Mouse (Mus musculus) midbrain, embryonic 12.5 days (tissue): ENCODE results near the gene Kif2a. TPM values are rescaled to one million over a fixed set of nuclear protein-coding genes. Genes with fewer than 3 reads are reported as not detected.
"Not testable (repeated sequence)": the region's sequence is repeated elsewhere in the genome, so short reads cannot be mapped to it uniquely, and the experiment has no call there.

Experiments used
- ATAC-seq: fragments of 200-750 bp; cut with Nextera tagmentation; 2 replicates; pipeline ENCODE4 v1.8.0; 2017; ENCODE audit warnings: low read depth, moderate TSS enrichment, moderate library complexity; ENCODE audit not compliant: low FRiP score
- H3K27ac ChIP-seq: fragments of 300-500 bp; sonication (generic); replicated peaks from 2 replicates; pipeline ENCODE4 v1.5.1; 2016; ENCODE audit warnings: mild to moderate bottlenecking
- H3K27me3 ChIP-seq: fragments of 300-500 bp; sonication (generic); 2 replicates; pipeline ENCODE4 v1.6.1; 2016; ENCODE audit warnings: mild to moderate bottlenecking
- H3K36me3 ChIP-seq: fragments of 300-500 bp; sonication (generic); 2 replicates; pipeline ENCODE4 v1.6.1; 2016
- H3K4me1 ChIP-seq: fragments of 300-500 bp; sonication (generic); 2 replicates; pipeline ENCODE4 v1.6.1; 2016
- H3K4me2 ChIP-seq: fragments of 300-500 bp; sonication (generic); replicated peaks from 2 replicates; pipeline ENCODE4 v1.6.1; 2016; ENCODE audit warnings: mild to moderate bottlenecking, moderate library complexity
- H3K4me3 ChIP-seq: fragments of 300-500 bp; sonication (generic); 2 replicates; pipeline ENCODE4 v1.5.1; 2016; ENCODE audit warnings: mild to moderate bottlenecking
- H3K9ac ChIP-seq: fragments of 300-500 bp; sonication (generic); replicated peaks from 2 replicates; pipeline ENCODE4 v1.6.1; 2016; ENCODE audit warnings: mild to moderate bottlenecking, moderate library complexity
- H3K9me3 ChIP-seq: fragments of 300-500 bp; sonication (generic); 2 replicates; pipeline ENCODE4 v1.6.1; 2016; ENCODE audit warnings: mild to moderate bottlenecking
- WGBS: fragments of 180-500 bp; shearing (Covaris S2); methylation state at CpG from one replicate; pipeline ENCODE4 v1.1.7; 2016; 5-methylcytosine and 5-hydroxymethylcytosine counted together
- polyA plus RNA-seq: library from polyadenylated mRNA; unstranded; fragments of >200 nt; fragmentation: Nextera tagmentation; extraction: Ambion mirVana; gene quantifications from 2 replicates; pipeline ENCODE4 v1.2.1, GENCODE M21; 2016

The Kif2a gene
- polyA plus RNA-seq, 1 experiment from 2014 or later: 27.7 TPM

GRCm38 (mm10) chr13:106946594-106947540 lies 75.1 kb downstream of the Kif2a start, which contains the start of gene Dimt1:
Dimt1 (plus strand) TSS chr13:106947127.
- ATAC-seq: peak; percentile 100
- no peaks in the 10 kb centered on the region for H3K9me3 ChIP-seq
- peak within 1 kb of the TSS; percentile 82 for H3K27ac ChIP-seq
- peaks cover 24% of the 10 kb centered on the region for H3K36me3 ChIP-seq
- peak within 1 kb of the TSS; percentile 94 for H3K4me3 ChIP-seq
- no peaks in the 10 kb centered on the region for H3K27me3 ChIP-seq
- under 1% methylated on average over 68 of the region's 68 CpGs for WGBS
- H3K9ac ChIP-seq: peak within 1 kb of the TSS; percentile 81
- H3K4me1 ChIP-seq: peaks cover 16% of the 10 kb centered on the region
- H3K4me2 ChIP-seq: peak within 1 kb of the TSS; percentile 62

DNA sequence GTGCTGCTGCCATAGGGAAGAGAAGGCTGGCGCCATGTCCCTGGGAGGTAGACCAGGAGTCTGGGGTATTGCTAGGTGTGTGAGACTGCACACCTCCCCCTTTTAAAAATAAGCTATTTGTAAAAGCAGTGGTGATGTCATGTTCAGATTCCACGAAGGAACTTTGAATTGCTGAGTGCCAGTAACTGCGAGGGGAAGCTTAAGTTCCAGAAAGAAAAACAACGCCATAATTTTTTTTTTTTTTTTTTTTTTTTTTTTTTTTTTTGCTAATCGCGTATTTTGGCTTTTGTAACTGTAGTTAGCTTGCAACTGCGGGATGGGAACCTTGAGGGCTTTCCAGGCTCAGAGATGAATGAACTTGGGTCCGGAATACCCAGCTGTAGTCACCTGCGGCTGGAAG lies 76.4 kb downstream of the Kif2a start:
- Histone ChIP-seq H3K9ac (no peak overlapping the region), H3K27me3 (no peaks in the 10 kb centered on the region), H3K4me2 (no peak overlapping the region), H3K9me3 (no peaks in the 10 kb centered on the region), H3K36me3 (peaks cover 14% of the 10 kb centered on the region), H3K4me1 (peaks cover 16% of the 10 kb centered on the region), H3K27ac (no peak overlapping the region), H3K4me3 (no peak overlapping the region)
- ATAC-seq: no peak
- 85% methylated on average over 9 of the region's 9 CpGs for WGBS

GRCm38 (mm10) chr13:106942721-106943120 lies 79.2 kb downstream of the Kif2a start:
- H3K4me3 ChIP-seq: no peak overlapping the region
- no peak overlapping the region for H3K9ac ChIP-seq
- no peak overlapping the region for H3K4me2 ChIP-seq
- H3K36me3 ChIP-seq: no peaks in the 10 kb centered on the region
- H3K27me3 ChIP-seq: no peaks in the 10 kb centered on the region
- H3K9me3 ChIP-seq: no peaks in the 10 kb centered on the region
- no peak for ATAC-seq
- WGBS: 91% methylated on average over 1 of the region's 1 CpGs
- peaks cover 2% of the 10 kb centered on the region for H3K4me1 ChIP-seq
- H3K27ac ChIP-seq: no peak overlapping the region

- Histone ChIP-seq H3K4me1 (no peaks in the 10 kb centered on the region), H3K27ac (no peak overlapping the region), H3K4me2 (peak overlapping the region; percentile 8; the same call in 1 of the 2 replicates), H3K36me3 (no peaks in the 10 kb centered on the region), H3K9ac (no peak overlapping the region), H3K27me3 (no peaks in the 10 kb centered on the region), H3K4me3 (peak overlapping the region; percentile 19), H3K9me3 (no peaks in the 10 kb centered on the region)
- 27% methylated on average over 7 of the region's 7 CpGs for WGBS
- ATAC-seq: no peak
These were observed 80.5 kb downstream of the Kif2a start for GRCm38 (mm10) chr13:106941211-106941976.

DNA sequence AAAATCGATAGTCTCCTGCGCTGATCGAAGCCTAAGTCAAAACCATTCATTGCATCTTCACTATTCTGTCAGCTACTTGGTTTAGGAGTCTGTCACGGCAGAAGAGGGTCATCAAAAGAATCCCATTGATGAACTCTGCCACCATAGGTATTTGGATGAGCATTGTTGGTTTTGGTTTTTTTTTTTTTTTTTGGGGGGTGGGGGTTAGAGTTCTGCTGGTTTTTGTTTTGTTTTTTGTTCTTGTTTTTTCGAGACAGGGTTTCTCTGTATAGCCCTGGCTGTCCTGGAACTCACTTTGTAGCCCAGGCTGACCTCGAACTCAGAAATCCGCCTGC lies 84.8 kb downstream of the Kif2a start:
- peak overlapping the region; percentile 62 for H3K4me2 ChIP-seq
- ATAC-seq: 0 out of 2 replicates have a peak, but pooled peaks have one; percentile 13
- peak overlapping the region; percentile 99 for H3K4me3 ChIP-seq
- no peaks in the 10 kb centered on the region for H3K36me3 ChIP-seq
- WGBS: 28% methylated on average over 7 of the region's 7 CpGs
- no peaks in the 10 kb centered on the region for H3K27me3 ChIP-seq
- H3K27ac ChIP-seq: no peak overlapping the region
- peak overlapping the region; percentile 86; the same call in 1 of the 2 replicates for H3K9ac ChIP-seq
- H3K4me1 ChIP-seq: peaks cover 9% of the 10 kb centered on the region
- no peaks in the 10 kb centered on the region for H3K9me3 ChIP-seq

- H3K9me3 ChIP-seq: no peaks in the 10 kb centered on the region
- no peaks in the 10 kb centered on the region for H3K36me3 ChIP-seq
- H3K27me3 ChIP-seq: no peaks in the 10 kb centered on the region
- peak within 1 kb of the TSS; percentile 84 for H3K27ac ChIP-seq
- H3K4me3 ChIP-seq: peak within 1 kb of the TSS; percentile 99
- WGBS: 0% methylated on average over 84 of the region's 84 CpGs
- H3K9ac ChIP-seq: peak within 1 kb of the TSS; percentile 86
- peaks cover 9% of the 10 kb centered on the region for H3K4me1 ChIP-seq
- peak; percentile 98 for ATAC-seq
- H3K4me2 ChIP-seq: peak within 1 kb of the TSS; percentile 62
These were observed 85.4 kb downstream of the Kif2a start, which contains the start of gene Ipo11 for GRCm38 (mm10) chr13:106936256-106937137. Ipo11 (minus strand) TSS chr13:106936958.

DNA sequence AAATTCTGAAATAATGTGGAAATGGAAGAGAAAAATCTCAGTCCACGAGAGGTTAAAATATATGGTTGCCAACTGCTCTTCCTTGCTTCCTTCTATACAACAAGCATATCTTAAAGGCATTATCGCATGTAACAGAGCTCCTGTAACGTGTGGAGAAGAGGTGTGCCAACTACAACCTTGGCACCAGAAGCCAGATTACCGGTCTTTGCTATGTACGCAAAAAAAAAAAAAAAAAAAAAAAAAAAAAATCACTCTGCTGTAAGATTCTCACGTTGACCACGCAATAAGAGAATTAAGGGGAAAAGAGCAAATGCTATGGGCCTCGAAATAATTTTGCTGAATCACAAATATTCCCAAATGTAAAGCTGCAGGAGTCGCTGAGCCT lies 86.1 kb downstream of the Kif2a start:
- WGBS: 9% methylated on average over 9 of the region's 9 CpGs
- Histone ChIP-seq H3K4me2 (peak overlapping the region; percentile 62), H3K27ac (no peak overlapping the region; the same call in 1 of the 2 replicates), H3K4me1 (peaks cover 9% of the 10 kb centered on the region), H3K9ac (peak overlapping the region; percentile 86), H3K27me3 (no peaks in the 10 kb centered on the region), H3K4me3 (peak overlapping the region; percentile 99), H3K9me3 (no peaks in the 10 kb centered on the region), H3K36me3 (no peaks in the 10 kb centered on the region)
- no peak for ATAC-seq

GRCm38 (mm10) chr13:106929201-106929600 lies 92.7 kb downstream of the Kif2a start:
- no peak overlapping the region for H3K9ac ChIP-seq
- no peak overlapping the region for H3K27ac ChIP-seq
- 96% methylated on average over 2 of the region's 2 CpGs for WGBS
- H3K4me1 ChIP-seq: no peaks in the 10 kb centered on the region
- H3K9me3 ChIP-seq: peaks cover 12% of the 10 kb centered on the region; the same call in 1 of the 2 replicates
- H3K36me3 ChIP-seq: peaks cover 20% of the 10 kb centered on the region
- no peaks in the 10 kb centered on the region for H3K27me3 ChIP-seq
- H3K4me3 ChIP-seq: no peak overlapping the region
- no peak for ATAC-seq
- no peak overlapping the region for H3K4me2 ChIP-seq

DNA sequence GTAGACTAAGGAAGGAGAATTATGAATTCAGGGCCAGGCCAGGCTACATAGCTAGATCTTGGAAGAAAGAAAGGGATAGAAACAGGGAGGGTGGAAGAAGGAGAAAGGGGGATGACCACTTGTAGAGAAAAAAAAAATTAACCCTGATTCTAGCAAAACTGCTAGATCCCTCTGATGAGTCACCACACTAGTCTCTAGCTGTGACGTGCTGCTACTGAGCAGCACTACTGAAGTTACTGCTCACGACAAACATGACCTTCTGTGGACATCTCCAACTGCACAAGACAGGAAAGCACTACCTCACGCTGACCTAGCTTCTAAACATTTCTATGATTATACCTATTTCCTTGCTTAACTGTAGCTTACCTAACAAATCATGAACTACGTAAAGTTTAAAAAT lies 93.6 kb downstream of the Kif2a start:
- peaks cover 12% of the 10 kb centered on the region; the same call in 1 of the 2 replicates for H3K9me3 ChIP-seq
- H3K4me1 ChIP-seq: no peaks in the 10 kb centered on the region
- no peak for ATAC-seq
- H3K27me3 ChIP-seq: no peaks in the 10 kb centered on the region
- H3K27ac ChIP-seq: no peak overlapping the region
- H3K36me3 ChIP-seq: peaks cover 25% of the 10 kb centered on the region
- no peak overlapping the region for H3K4me3 ChIP-seq
- H3K4me2 ChIP-seq: no peak overlapping the region
- WGBS: 93% methylated on average over 4 of the region's 4 CpGs
- no peak overlapping the region for H3K9ac ChIP-seq

- not testable (repeated sequence) for H3K4me1 ChIP-seq, ATAC-seq, H3K9ac ChIP-seq, H3K27me3 ChIP-seq, H3K27ac ChIP-seq, H3K4me2 ChIP-seq, H3K4me3 ChIP-seq
- Histone ChIP-seq H3K36me3 (peaks cover 42% of the 10 kb centered on the region), H3K9me3 (peaks cover 12% of the 10 kb centered on the region; the same call in 1 of the 2 replicates)
- WGBS: 96% methylated on average over 3 of the region's 3 CpGs
These were observed 96.0 kb downstream of the Kif2a start for GRCm38 (mm10) chr13:106925921-106926320.

- no peak overlapping the region for H3K9ac ChIP-seq
- peaks cover 31% of the 10 kb centered on the region for H3K36me3 ChIP-seq
- H3K27ac ChIP-seq: no peak overlapping the region
- H3K27me3 ChIP-seq: no peaks in the 10 kb centered on the region
- H3K4me3 ChIP-seq: no peak overlapping the region
- no peak overlapping the region for H3K4me2 ChIP-seq
- ATAC-seq: no peak
- H3K4me1 ChIP-seq: no peaks in the 10 kb centered on the region
- H3K9me3 ChIP-seq: no peaks in the 10 kb centered on the region
- WGBS: 87% methylated on average over 7 of the region's 7 CpGs
These were observed 103.4 kb downstream of the Kif2a start for GRCm38 (mm10) chr13:106918322-106919050.
